Mouse (Mus musculus) ES-E14 (cell line): ENCODE data around the gene Unc93b1. TPM values are rescaled to one million over a fixed set of nuclear protein-coding genes. Genes with fewer than 3 reads are reported as not detected.

ENCODE experiments used
- DNase-seq: peaks from one replicate; pipeline ENCODE4 v3.0.0-alpha.2; 2013; ENCODE audit warnings: low read depth, low spot score
- H3K27ac ChIP-seq: 2 replicates; pipeline ENCODE4 v1.5.1; 2012; ENCODE audit warnings: low read depth, mild to moderate bottlenecking, low read length, moderate library complexity, mixed read lengths; ENCODE audit not compliant: poor library complexity, insufficient read depth, severe bottlenecking
- H3K36me3 ChIP-seq: 2 replicates; pipeline ENCODE4 v1.6.1; 2012; ENCODE audit warnings: mild to moderate bottlenecking, low read length, moderate library complexity, mixed read lengths; ENCODE audit not compliant: control insufficient read depth, poor library complexity, insufficient read depth, severe bottlenecking
- H3K4me1 ChIP-seq, 2 experiments: fragments of 150-350 bp in 1 of 2; sonication (generic) in 1 of 2; 2 replicates each; pipeline ENCODE4 v1.6.1; 2012; ENCODE audit warnings: low read length in 2 of 2, mild to moderate bottlenecking in 1 of 2, mixed read lengths in 1 of 2; ENCODE audit not compliant: control insufficient read depth in 2 of 2, insufficient read depth in 2 of 2, poor library complexity in 1 of 2
- H3K4me3 ChIP-seq, 2 experiments: fragments of 150-350 bp in 1 of 2; sonication (generic) in 1 of 2; 2 replicates each; pipeline ENCODE4 v1.5.1; 2012; ENCODE audit warnings: low read length in 2 of 2, low read depth in 1 of 2, mild to moderate bottlenecking in 1 of 2, mixed read lengths in 1 of 2; ENCODE audit not compliant: insufficient read depth in 1 of 2, poor library complexity in 1 of 2, severe bottlenecking in 1 of 2
- H3K9ac ChIP-seq: 2 replicates; pipeline ENCODE4 v1.6.1; 2012; ENCODE audit warnings: low read depth, mild to moderate bottlenecking, low read length, mixed read lengths; ENCODE audit not compliant: poor library complexity, insufficient read depth, severe bottlenecking
- H3K9me3 ChIP-seq: fragments of 150-350 bp; sonication (generic); 2 replicates; pipeline ENCODE4 v1.6.1; 2012; ENCODE audit warnings: low read depth, mild to moderate bottlenecking, low read length; ENCODE audit not compliant: control insufficient read depth, insufficient read depth
- CHD2 ChIP-seq: IDR thresholded peaks from 2 replicates; pipeline ENCODE4 v1.6.1; 2014; ENCODE audit warnings: mild to moderate bottlenecking, low read depth, low read length, inconsistent platforms
- HCFC1 ChIP-seq: IDR thresholded peaks from 2 replicates; pipeline ENCODE4 v1.6.1; 2012; ENCODE audit warnings: low read length, inconsistent platforms, borderline replicate concordance; ENCODE audit not compliant: insufficient read depth
- MAFK ChIP-seq: IDR thresholded peaks from 2 replicates; pipeline ENCODE4 v1.6.1; 2014; ENCODE audit warnings: mild to moderate bottlenecking, low read depth, low read length, inconsistent platforms; ENCODE audit not compliant: insufficient read depth
- ZC3H11A ChIP-seq: IDR thresholded peaks from 2 replicates; pipeline ENCODE4 v1.6.1; 2012; ENCODE audit warnings: low read depth, mild to moderate bottlenecking, inconsistent platforms, low read length, borderline replicate concordance
- ZNF384 ChIP-seq: IDR thresholded peaks from 2 replicates; pipeline ENCODE4 v1.6.1; 2012; ENCODE audit warnings: low read depth, low read length, inconsistent platforms
- in situ Hi-C, 2 experiments: fragments of 600-800 bp; cut with MboI; formaldehyde crosslinking; loops; one replicate each; pipeline ENCODE4 v1.15.1; 2025; ENCODE audit warnings: low sequenced_read_pairs in 2 of 2, inconsistent platforms in 1 of 2; ENCODE audit not compliant: unreplicated experiment in 2 of 2
- total RNA-seq: library from RNA; depleted of rRNA; stranded (reverse); fragments of 300-350 nt; gene quantifications from 2 replicates; pipeline ENCODE4 v1.2.3, GENCODE M21; 2012

Unc93b1 gene
- total RNA-seq, 1 experiment, result 3.9 TPM

GRCm38 (mm10) chr19:3916727-3917126, 18.3 kb upstream of the Unc93b1 start:
- Histone ChIP-seq H3K9ac (no peak overlapping the region), H3K9me3 (no peaks in the 10 kb centered on the region), H3K27ac (no peak overlapping the region), H3K4me1 (0 out of 4 replicates have a peak, but pooled peaks cover 0 to 1% of the 10 kb centered on the region in 2 experiments), H3K4me3 (no peak overlapping the region), H3K36me3 (no peaks in the 10 kb centered on the region; the same call in 1 of the 2 replicates)
- in situ Hi-C loops, result no loop called here
- no peak for TF ChIP-seq ZC3H11A
- TF ChIP-seq ZNF384, result no peak
- TF ChIP-seq CHD2, result no peak
- TF ChIP-seq HCFC1, result no peak
- TF ChIP-seq MAFK, result no peak
- DNase-seq, result no peak

- in situ Hi-C loops, result no loop called here
- Histone ChIP-seq H3K4me3 (no peak overlapping the region), H3K9ac (no peak overlapping the region), H3K36me3 (no peaks in the 10 kb centered on the region), H3K4me1 (peaks cover 0 to 10% of the 10 kb centered on the region in 2 experiments; a peak in 2 of 4 replicates), H3K27ac (no peak overlapping the region), H3K9me3 (no peaks in the 10 kb centered on the region)
- TF ChIP-seq ZNF384, result no peak
- TF ChIP-seq CHD2, result no peak
- TF ChIP-seq MAFK, result no peak
- TF ChIP-seq ZC3H11A, result no peak
- no peak for TF ChIP-seq HCFC1
- DNase-seq, result no peak
These were observed 15.1 kb upstream of the Unc93b1 start for GRCm38 (mm10) chr19:3919928-3920327.

GRCm38 (mm10) chr19:3922661-3923371, 12.2 kb upstream of the Unc93b1 start:
- Histone ChIP-seq H3K27ac (no peak overlapping the region), H3K4me3 (no peak overlapping the region), H3K9ac (no peak overlapping the region), H3K9me3 (no peaks in the 10 kb centered on the region), H3K36me3 (no peaks in the 10 kb centered on the region), H3K4me1 (peaks cover 0 to 10% of the 10 kb centered on the region in 2 experiments; a peak in 2 of 4 replicates)
- in situ Hi-C loops, result no loop called here
- DNase-seq, result no peak
- TF ChIP-seq ZC3H11A, result no peak
- no peak for TF ChIP-seq MAFK
- no peak for TF ChIP-seq ZNF384
- TF ChIP-seq HCFC1, result no peak
- TF ChIP-seq CHD2, result no peak

GRCm38 (mm10) chr19:3923586-3923985, 11.4 kb upstream of the Unc93b1 start:
- no peaks in the 10 kb centered on the region for H3K9me3 ChIP-seq
- no peak overlapping the region for H3K9ac ChIP-seq
- H3K4me3 ChIP-seq, result no peak overlapping the region
- H3K36me3 ChIP-seq, result no peaks in the 10 kb centered on the region
- DNase-seq, result no peak
- H3K27ac ChIP-seq, result no peak overlapping the region
- in situ Hi-C loops, result no loop called here
- TF ChIP-seq ZC3H11A (no peak), MAFK (no peak), CHD2 (no peak), ZNF384 (no peak), HCFC1 (no peak)
- peaks cover 0 to 10% of the 10 kb centered on the region in 2 experiments; a peak in 2 of 4 replicates for H3K4me1 ChIP-seq

- Histone ChIP-seq H3K4me1 (peaks cover 0 to 14% of the 10 kb centered on the region in 2 experiments; a peak in 2 of 4 replicates), H3K9ac (no peak overlapping the region), H3K9me3 (no peaks in the 10 kb centered on the region), H3K4me3 (no peak overlapping the region), H3K36me3 (no peaks in the 10 kb centered on the region), H3K27ac (no peak overlapping the region)
- in situ Hi-C loops, result no loop called here
- DNase-seq, result no peak
- TF ChIP-seq CHD2 (no peak), MAFK (no peak), ZC3H11A (no peak), ZNF384 (no peak), HCFC1 (no peak)
These were observed 10.8 kb upstream of the Unc93b1 start for GRCm38 (mm10) chr19:3924190-3924589.
